In the genomic region with DNA sequence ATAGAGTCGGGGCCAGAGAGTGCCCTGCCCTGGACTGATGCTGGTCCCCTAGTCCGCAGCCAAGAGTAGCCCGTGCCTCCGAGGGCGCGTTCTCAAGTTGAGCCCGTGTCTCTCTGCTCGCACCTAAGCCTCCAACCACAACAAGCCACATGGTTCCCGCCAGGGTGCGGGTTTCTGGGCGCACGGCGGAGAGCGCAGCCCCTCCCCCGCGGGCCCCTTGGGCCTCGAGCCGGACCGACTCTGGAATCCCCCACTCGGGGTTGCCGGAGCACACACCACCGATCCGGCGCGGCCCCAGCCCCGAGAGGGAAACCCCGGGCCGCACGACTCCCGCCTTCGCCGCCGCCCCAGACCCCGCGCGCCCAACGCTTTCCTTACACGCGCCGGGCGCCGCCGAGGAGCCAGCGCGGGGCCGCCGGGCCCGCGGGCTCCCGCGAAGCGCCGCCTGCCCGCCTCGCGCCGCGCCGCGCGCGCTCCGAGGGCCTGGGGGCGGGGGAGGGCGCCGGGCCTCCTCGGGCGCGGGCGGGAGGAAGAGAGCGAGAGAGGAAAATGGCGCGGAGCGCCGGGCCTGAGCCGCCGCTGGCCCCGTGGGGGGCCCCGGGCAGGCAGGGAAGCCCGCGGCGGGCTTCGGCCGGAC, we compare ENCODE assay signal across 8 mouse cellular contexts. TPM values are rescaled to one million over a fixed set of nuclear protein-coding genes. Genes with fewer than 3 reads are reported as not detected.
DNase-seq lines count a peak whose midpoint lies in the region; ATAC-seq lines count a peak whose summit lies in the region.

No protein-coding gene starts in this region.

- H3K27ac ChIP-seq in embryonic facial prominence, embryonic 10.5 days (replicated peaks) = peak overlapping the region; percentile 99
- peak overlapping the region; percentile 99 for H3K27ac ChIP-seq in midbrain, embryonic 16.5 days (ENCODE audit: low read length)

- H3K4me2 ChIP-seq in midbrain, embryonic 16.5 days (ENCODE audit: low read length) = peak overlapping the region; percentile 85

- peaks cover 14% of the 10 kb centered on the region for H3K4me1 ChIP-seq in embryonic facial prominence, embryonic 10.5 days
- H3K4me1 ChIP-seq in midbrain, embryonic 16.5 days (ENCODE audit: control insufficient read depth, insufficient read depth, low read length) = peaks cover 15% of the 10 kb centered on the region

- no peaks in the 10 kb centered on the region for H3K27me3 ChIP-seq in embryonic facial prominence, embryonic 10.5 days (replicated peaks; ENCODE audit: low read depth, poor library complexity, severe bottlenecking)
- no peaks in the 10 kb centered on the region for H3K27me3 ChIP-seq in midbrain, embryonic 16.5 days (ENCODE audit: control insufficient read depth, insufficient read depth, low read depth, low read length)

- under 1% methylated on average over 84 of the region's 84 CpGs for WGBS in embryonic facial prominence, embryonic 10.5 days
- 0% methylated on average over 43 of the region's 84 CpGs for WGBS in midbrain, embryonic 16.5 days

- peaks cover 41% of the 10 kb centered on the region for H3K36me3 ChIP-seq in embryonic facial prominence, embryonic 10.5 days (replicated peaks)
- 0 out of 2 replicates have a peak, but pooled peaks cover 8% of the 10 kb centered on the region for H3K36me3 ChIP-seq in midbrain, embryonic 16.5 days (ENCODE audit: control insufficient read depth, insufficient read depth, low read length)

- ATAC-seq in midbrain, embryonic 16.5 days = peak; percentile 75

- peak overlapping the region; percentile 92 for H3K9ac ChIP-seq in midbrain, embryonic 16.5 days (ENCODE audit: low read depth, low read length)

- no peaks in the 10 kb centered on the region for H3K9me3 ChIP-seq in embryonic facial prominence, embryonic 10.5 days
- no peaks in the 10 kb centered on the region for H3K9me3 ChIP-seq in midbrain, embryonic 16.5 days (replicated peaks; ENCODE audit: control insufficient read depth, low read length, poor library complexity, severe bottlenecking)

- DNase-seq in 3T3-L1 (ENCODE audit: low read depth, low spot score) (peak; percentile 49), liver (peak; percentile 70)
- peak; percentile 41 for DNase-seq in adrenal gland, adult 8-10 months
- peak; percentile 79 for DNase-seq in embryonic facial prominence, embryonic 10.5 days (ENCODE audit: low spot score)
- peak; percentile 98 for DNase-seq in heart, adult 11 months
- peak; percentile 58 for DNase-seq in kidney, adult 18-20 months
- DNase-seq in spleen, postnatal 14 days (ENCODE audit: low spot score in 2 of 2) = peak; percentile 32 to 61

- peak overlapping the region; percentile 98 for H3K4me3 ChIP-seq in embryonic facial prominence, embryonic 10.5 days
- peak overlapping the region; percentile 96 for H3K4me3 ChIP-seq in midbrain, embryonic 16.5 days (ENCODE audit: low read depth, low read length)

RNA-seq across cellular contexts. Expression of a gene that starts 0.6 kb away (rescaled TPM):
- total RNA-seq in adrenal gland, adult 8-10 months (2022) = 100 to 1,000 TPM; 220 to 285 (median 257) TPM
- 1,425 and 1,473 TPM in 2 replicates for polyA plus RNA-seq in embryonic facial prominence, embryonic 10.5 days (2016; fragmentation: Nextera tagmentation; extraction: Ambion mirVana)
- polyA plus RNA-seq in midbrain, embryonic 16.5 days (2015; fragmentation: Nextera tagmentation; extraction: Ambion mirVana) = 1,000 and 1,072 TPM in 2 replicates

RNA-seq across cellular contexts. Expression of a gene that starts 21.3 kb away (rescaled TPM):
- total RNA-seq in adrenal gland, adult 8-10 months (2022) = 100 to 1,000 TPM in 1 of 4 experiments, 10 to 100 TPM in 3; 86.2 to 109 (median 94.4) TPM
- polyA plus RNA-seq in embryonic facial prominence, embryonic 10.5 days (2016; fragmentation: Nextera tagmentation; extraction: Ambion mirVana) = 592 and 614 TPM in 2 replicates
- polyA plus RNA-seq in midbrain, embryonic 16.5 days (2015; fragmentation: Nextera tagmentation; extraction: Ambion mirVana) = 1,597 and 1,674 TPM in 2 replicates

RNA-seq across cellular contexts. Expression of a gene that starts 28.7 kb away (rescaled TPM):
- total RNA-seq in adrenal gland, adult 8-10 months (2022) = 10 to 100 TPM; 46.5 to 61.0 (median 53.9) TPM
- 252 and 253 TPM in 2 replicates for polyA plus RNA-seq in embryonic facial prominence, embryonic 10.5 days (2016; fragmentation: Nextera tagmentation; extraction: Ambion mirVana)
- 103 and 106 TPM in 2 replicates for polyA plus RNA-seq in midbrain, embryonic 16.5 days (2015; fragmentation: Nextera tagmentation; extraction: Ambion mirVana)

RNA-seq across cellular contexts. Expression of a gene that starts 43.9 kb away (rescaled TPM):
- 100 to 1,000 TPM; 119 to 222 (median 142) TPM for total RNA-seq in adrenal gland, adult 8-10 months (2022)
- 90.9 and 92.2 TPM in 2 replicates for polyA plus RNA-seq in embryonic facial prominence, embryonic 10.5 days (2016; fragmentation: Nextera tagmentation; extraction: Ambion mirVana)
- polyA plus RNA-seq in midbrain, embryonic 16.5 days (2015; fragmentation: Nextera tagmentation; extraction: Ambion mirVana) = 100 and 104 TPM in 2 replicates

Comparison
In these comparisons a context has a peak if more than half of its experiments do, and no peak if none do; other contexts are left out.
1. Peak in every context shown above with its lines: DNase-seq, ATAC-seq, H3K4me3 ChIP-seq and H3K27ac ChIP-seq.
2. DNase-seq: peak in every context shown above with its lines; median percentile 98 in heart, adult 11 months; 79 in embryonic facial prominence, embryonic 10.5 days; 70 in liver; 58 in kidney, adult 18-20 months; 49 in 3T3-L1; 46 in spleen, postnatal 14 days; 41 in adrenal gland, adult 8-10 months.